ENCODE assay signal across 8 mouse cellular contexts in genomic region chr5:45449831-45450716, GRCm38 (mm10). TPM values are rescaled to one million over a fixed set of nuclear protein-coding genes. Genes with fewer than 3 reads are reported as not detected.
DNase-seq lines count a peak whose midpoint lies in the region; ATAC-seq and TF ChIP-seq lines count a peak whose summit lies in the region.

TSS of gene Qdpr (minus strand) at chr5:45450236.

- 0 out of 2 replicates have a peak, but pooled peaks cover 5% of the 10 kb centered on the region for H3K36me3 ChIP-seq in embryonic facial prominence, embryonic 14.5 days (ENCODE audit: control insufficient read depth, insufficient read depth, low read length)
- no peaks in the 10 kb centered on the region for H3K36me3 ChIP-seq in heart, adult 2 months (ENCODE audit: control insufficient read depth, insufficient read depth, low read length)
- 0 out of 2 replicates have a peak, but pooled peaks cover 11% of the 10 kb centered on the region for H3K36me3 ChIP-seq in limb, embryonic 13.5 days
- H3K36me3 ChIP-seq in midbrain, embryonic 16.5 days (ENCODE audit: control insufficient read depth, insufficient read depth, low read length), result no peaks in the 10 kb centered on the region

- WGBS in embryonic facial prominence, embryonic 14.5 days, result under 1% methylated on average over 56 of the region's 70 CpGs
- WGBS in heart, adult 2 months, result under 1% methylated on average over 70 of the region's 70 CpGs
- WGBS in limb, embryonic 13.5 days, result 0% methylated on average over 70 of the region's 70 CpGs
- under 1% methylated on average over 70 of the region's 70 CpGs for WGBS in midbrain, embryonic 16.5 days

- peak within 1 kb of the TSS; percentile 69 for H3K4me3 ChIP-seq in embryonic facial prominence, embryonic 14.5 days (ENCODE audit: low read depth, low read length)
- peak within 1 kb of the TSS; percentile 89 for H3K4me3 ChIP-seq in heart, adult 2 months
- peak within 1 kb of the TSS; percentile 62 for H3K4me3 ChIP-seq in limb, embryonic 13.5 days
- peak within 1 kb of the TSS; percentile 78 for H3K4me3 ChIP-seq in midbrain, embryonic 16.5 days (ENCODE audit: low read depth, low read length)

- H3K4me1 ChIP-seq in embryonic facial prominence, embryonic 14.5 days (ENCODE audit: control insufficient read depth, insufficient read depth, low read length), result peaks cover 12% of the 10 kb centered on the region; the same call in 1 of the 2 replicates
- H3K4me1 ChIP-seq in heart, adult 2 months (ENCODE audit: control insufficient read depth, insufficient read depth, low read length), result peaks cover 6% of the 10 kb centered on the region
- H3K4me1 ChIP-seq in limb, embryonic 13.5 days, result peaks cover 16% of the 10 kb centered on the region
- peaks cover 15% of the 10 kb centered on the region for H3K4me1 ChIP-seq in midbrain, embryonic 16.5 days (ENCODE audit: control insufficient read depth, insufficient read depth, low read length)

- DNase-seq in 3T3-L1 (ENCODE audit: low read depth, low spot score), result peak; percentile 100
- DNase-seq in adrenal gland, postnatal 4 days (ENCODE audit: low spot score in 2 of 2), result peak; percentile 72 to 92
- DNase-seq in embryonic facial prominence, embryonic 14.5 days (ENCODE audit: low spot score), result peak; percentile 100
- DNase-seq in heart, adult 2 months, result peak; percentile 93 to 96
- DNase-seq in kidney, adult 8-10 months, result peak; percentile 98 to 99
- DNase-seq in spleen, postnatal 10 days (ENCODE audit: low spot score in 2 of 2), result peak; percentile 79 to 97

- H3K79me2 ChIP-seq in heart, adult 2 months (replicated peaks; ENCODE audit: control insufficient read depth, insufficient read depth, low read length), result no peaks in the 10 kb centered on the region

- peak within 1 kb of the TSS; percentile 88 for H3K4me2 ChIP-seq in embryonic facial prominence, embryonic 14.5 days (ENCODE audit: low read depth, low read length)
- peak within 1 kb of the TSS; percentile 89 for H3K4me2 ChIP-seq in limb, embryonic 13.5 days (replicated peaks)
- H3K4me2 ChIP-seq in midbrain, embryonic 16.5 days (ENCODE audit: low read length), result peak within 1 kb of the TSS; percentile 97

- TF ChIP-seq CTCF in heart, adult 2 months (IDR thresholded peaks at IDR 0.05), result peak; percentile 16; the same call in 1 of the 2 replicates

- H3K9me3 ChIP-seq in embryonic facial prominence, embryonic 14.5 days (ENCODE audit: control insufficient read depth, low read length), result no peaks in the 10 kb centered on the region
- H3K9me3 ChIP-seq in limb, embryonic 13.5 days, result no peaks in the 10 kb centered on the region
- no peaks in the 10 kb centered on the region for H3K9me3 ChIP-seq in midbrain, embryonic 16.5 days (replicated peaks; ENCODE audit: control insufficient read depth, low read length, poor library complexity, severe bottlenecking)

- TF ChIP-seq POLR2A in heart, adult 2 months (IDR thresholded peaks at IDR 0.05; ENCODE audit: insufficient read depth, low read depth, low read length), result peak; percentile 90

- ATAC-seq in embryonic facial prominence, embryonic 14.5 days (ENCODE audit: low read depth), result peak; percentile 99
- peak; percentile 100 for ATAC-seq in limb, embryonic 13.5 days (ENCODE audit: low FRiP score, low read depth)
- peak; percentile 99 for ATAC-seq in midbrain, embryonic 16.5 days

- TF ChIP-seq EP300 in heart, adult 2 months (IDR thresholded peaks at IDR 0.05; ENCODE audit: insufficient read depth, low read depth, low read length), result no peak; the same call in 1 of the 2 replicates

- peak within 1 kb of the TSS; percentile 71 for H3K9ac ChIP-seq in embryonic facial prominence, embryonic 14.5 days (ENCODE audit: low read depth, low read length)
- peak within 1 kb of the TSS; percentile 71 for H3K9ac ChIP-seq in heart, adult 2 months (ENCODE audit: low read depth, low read length)
- H3K9ac ChIP-seq in limb, embryonic 13.5 days, result peak within 1 kb of the TSS; percentile 81
- peak within 1 kb of the TSS; percentile 75 for H3K9ac ChIP-seq in midbrain, embryonic 16.5 days (ENCODE audit: low read depth, low read length)

- intact Hi-C loops in heart, adult 2 months (cut with DNase I), result loop anchor here (2.0 to 5.0 kb wide), 4 partner anchors 43 to 1223 kb away; partner anchors contain the start of genes Lap3, Lcorl, Med28 and Tapt1

- peak within 1 kb of the TSS; percentile 74; the same call in 1 of the 2 replicates for H3K27ac ChIP-seq in embryonic facial prominence, embryonic 14.5 days (replicated peaks; ENCODE audit: low read depth, low read length)
- peak within 1 kb of the TSS; percentile 74 for H3K27ac ChIP-seq in heart, adult 2 months
- H3K27ac ChIP-seq in limb, embryonic 13.5 days, result peak within 1 kb of the TSS; percentile 65; the same call in 1 of the 2 replicates
- peak within 1 kb of the TSS; percentile 55; the same call in 1 of the 2 replicates for H3K27ac ChIP-seq in midbrain, embryonic 16.5 days (ENCODE audit: low read length)

- H3K27me3 ChIP-seq in embryonic facial prominence, embryonic 14.5 days (replicated peaks; ENCODE audit: control insufficient read depth, insufficient read depth, low read length), result no peaks in the 10 kb centered on the region
- no peaks in the 10 kb centered on the region for H3K27me3 ChIP-seq in heart, adult 2 months (ENCODE audit: control insufficient read depth, insufficient read depth, low read length)
- H3K27me3 ChIP-seq in limb, embryonic 13.5 days, result no peaks in the 10 kb centered on the region
- H3K27me3 ChIP-seq in midbrain, embryonic 16.5 days (ENCODE audit: control insufficient read depth, insufficient read depth, low read depth, low read length), result no peaks in the 10 kb centered on the region

RNA-seq across cellular contexts. Expression of gene Qdpr, which starts in this region (rescaled TPM):
- 100 to 1,000 TPM; 157 to 158 TPM for total RNA-seq in adrenal gland, postnatal 4 days (2021)
- 122 and 125 TPM in 2 replicates for polyA plus RNA-seq in embryonic facial prominence, embryonic 14.5 days (2014; fragmentation: Nextera tagmentation; extraction: Ambion mirVana)
- 10 to 100 TPM; 73.9 to 86.0 TPM for total RNA-seq in heart, adult 2 months (2021)
- 58.3 and 95.5 TPM in 2 replicates for polyA plus RNA-seq in heart, adult 2 months (2012; rRNA removed)
- polyA plus RNA-seq in limb, embryonic 13.5 days (2015; fragmentation: Nextera tagmentation; extraction: Ambion mirVana), result 122 and 128 TPM in 2 replicates
- polyA plus RNA-seq in midbrain, embryonic 16.5 days (2015; fragmentation: Nextera tagmentation; extraction: Ambion mirVana), result 112 and 127 TPM in 2 replicates

Comparison
In these comparisons a context has a peak if more than half of its experiments do, and no peak if none do; other contexts are left out.
1. Peak in every context shown above with its lines: DNase-seq, ATAC-seq, H3K4me3 ChIP-seq and H3K27ac ChIP-seq.